Mouse (Mus musculus) limb, embryonic 14.5 days (tissue): ENCODE results near the gene Cmtr2. TPM values are rescaled to one million over a fixed set of nuclear protein-coding genes. Genes with fewer than 3 reads are reported as not detected.

Source experiments
- ATAC-seq: fragments of 200-750 bp; cut with Nextera tagmentation; 2 replicates; pipeline ENCODE4 v1.8.0; 2017; ENCODE audit warnings: low read depth, moderate number of reproducible peaks, moderate TSS enrichment; ENCODE audit not compliant: low FRiP score
- DNase-seq: peaks from one replicate; pipeline ENCODE4 v3.0.0-alpha.2; 2015; ENCODE audit warnings: low spot score
- H3K27ac ChIP-seq: fragments of 300-500 bp; sonication (generic); replicated peaks from 2 replicates; pipeline ENCODE4 v1.5.1; 2014; ENCODE audit warnings: low read depth, mild to moderate bottlenecking, low read length, moderate library complexity, mixed read lengths
- H3K27me3 ChIP-seq: fragments of 300-500 bp; sonication (generic); 2 replicates; pipeline ENCODE4 v1.6.1; 2014; ENCODE audit warnings: low read length, mixed read lengths; ENCODE audit not compliant: control insufficient read depth, insufficient read depth
- H3K36me3 ChIP-seq: fragments of 300-500 bp; sonication (generic); 2 replicates; pipeline ENCODE4 v1.6.1; 2014; ENCODE audit warnings: mild to moderate bottlenecking, low read length, moderate library complexity, mixed read lengths; ENCODE audit not compliant: control insufficient read depth, insufficient read depth
- H3K4me1 ChIP-seq: fragments of 300-500 bp; sonication (generic); 2 replicates; pipeline ENCODE4 v1.6.1; 2014; ENCODE audit warnings: antibody characterized with exemption, low read length, mixed read lengths; ENCODE audit not compliant: control insufficient read depth, insufficient read depth
- H3K4me2 ChIP-seq: fragments of 300-500 bp; sonication (generic); replicated peaks from 2 replicates; pipeline ENCODE4 v1.6.1; 2014; ENCODE audit warnings: low read depth, mild to moderate bottlenecking, low read length, moderate library complexity; ENCODE audit not compliant: severe bottlenecking
- H3K4me3 ChIP-seq: fragments of 300-500 bp; sonication (generic); replicated peaks from 2 replicates; pipeline ENCODE4 v1.5.1; 2014; ENCODE audit warnings: low read length
- H3K9ac ChIP-seq: fragments of 300-500 bp; sonication (generic); 2 replicates; pipeline ENCODE4 v1.6.1; 2014; ENCODE audit warnings: mild to moderate bottlenecking, low read depth, low read length, moderate library complexity; ENCODE audit not compliant: severe bottlenecking
- H3K9me3 ChIP-seq: fragments of 300-500 bp; sonication (generic); 2 replicates; pipeline ENCODE4 v1.6.1; 2016; ENCODE audit warnings: low read length; ENCODE audit not compliant: control insufficient read depth
- POLR2A ChIP-seq: fragments of 200-500 bp; IDR thresholded peaks from 2 replicates; pipeline ENCODE4 v1.8.0; 2012; ENCODE audit warnings: inconsistent platforms, mild to moderate bottlenecking, moderate library complexity, borderline replicate concordance; ENCODE audit not compliant: insufficient read depth, insufficient read length; ENCODE audit errors: extremely low read depth
- WGBS: fragments of 180-500 bp; shearing (Covaris S2); extraction: QIAGEN DNeasy Blood & Tissue Kit; methylation state at CpG from one replicate; pipeline ENCODE4 v1.1.7; 2014; 5-methylcytosine and 5-hydroxymethylcytosine counted together
- polyA plus RNA-seq, 2 experiments: library from polyadenylated mRNA; depleted of rRNA in 1 of 2; stranded (reverse) in 1 of 2; unstranded in 1 of 2; fragments of >200 nt; fragmentation: Nextera tagmentation in 1 of 2; extraction: Ambion mirVana in 1 of 2; gene quantifications; 2 replicates each; pipeline versions ENCODE4 v1.2.1 to v1.2.3; 2012 to 2014

Gene Cmtr2
- polyA plus RNA-seq, 2 experiments, result 6.8 to 8.6 TPM

DNA sequence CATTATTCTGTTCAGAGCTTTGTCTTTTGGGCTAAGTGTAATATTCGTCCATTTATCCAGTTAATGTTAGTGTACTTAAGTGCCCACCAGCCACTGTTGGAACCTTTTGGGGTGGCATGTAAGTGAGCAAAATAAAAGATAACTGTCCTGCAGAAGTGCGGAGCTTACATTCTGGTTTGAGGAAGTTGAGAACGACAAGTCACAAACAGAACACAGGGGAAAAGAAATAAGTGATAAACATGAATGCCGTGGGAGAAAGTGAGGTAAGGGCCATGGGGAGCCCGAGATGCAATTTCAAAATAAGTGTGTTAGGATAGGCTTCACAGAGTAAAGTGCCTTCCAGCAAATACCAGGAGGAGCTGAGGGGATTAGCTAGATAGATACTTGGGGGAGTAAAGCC lies 3.0 kb downstream of the Cmtr2 start:
- DNase-seq (no peak), ATAC-seq (no peak)
- Histone ChIP-seq H3K4me1 (peaks cover 8% of the 10 kb centered on the region), H3K27me3 (no peaks in the 10 kb centered on the region), H3K9me3 (no peaks in the 10 kb centered on the region), H3K4me2 (peak overlapping the region; percentile 73), H3K36me3 (peaks cover 24% of the 10 kb centered on the region), H3K4me3 (peak overlapping the region; percentile 61), H3K9ac (no peak overlapping the region), H3K27ac (no peak overlapping the region)
- TF ChIP-seq POLR2A, result no peak
- 71% methylated on average over 5 of the region's 5 CpGs for WGBS

DNA sequence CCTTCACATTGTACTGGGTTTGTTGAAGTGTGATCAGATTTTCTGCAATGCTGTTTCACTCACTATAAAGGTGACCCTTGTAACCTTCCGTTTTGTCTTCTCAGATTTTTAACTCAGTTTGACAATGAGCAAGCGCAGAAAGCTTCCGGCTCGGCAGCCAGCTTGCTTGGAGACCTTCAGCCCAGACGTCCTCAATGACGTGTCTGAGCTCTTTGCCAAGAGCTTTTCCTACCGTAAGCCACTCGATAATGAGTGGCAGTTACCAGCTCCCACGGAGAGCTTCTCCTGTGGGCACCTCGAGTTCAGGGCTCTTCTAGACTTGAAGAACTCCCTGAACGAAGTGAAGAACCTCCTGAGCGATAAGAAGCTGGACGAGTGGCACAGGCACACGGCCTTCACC lies 5.5 kb downstream of the Cmtr2 start:
- no peak overlapping the region for H3K9ac ChIP-seq
- no peak for TF ChIP-seq POLR2A
- H3K4me3 ChIP-seq, result no peak overlapping the region
- peaks cover 8% of the 10 kb centered on the region for H3K4me1 ChIP-seq
- no peak for ATAC-seq
- H3K36me3 ChIP-seq, result peaks cover 29% of the 10 kb centered on the region
- no peak overlapping the region for H3K4me2 ChIP-seq
- whole genome bisulfite sequencing, result 92% methylated on average over 14 of the region's 14 CpGs
- DNase-seq, result no peak
- no peaks in the 10 kb centered on the region for H3K27me3 ChIP-seq
- H3K27ac ChIP-seq, result no peak overlapping the region
- H3K9me3 ChIP-seq, result no peaks in the 10 kb centered on the region

- no peaks in the 10 kb centered on the region for H3K4me1 ChIP-seq
- no peak overlapping the region for H3K27ac ChIP-seq
- no peak overlapping the region for H3K4me3 ChIP-seq
- H3K9me3 ChIP-seq, result no peaks in the 10 kb centered on the region
- no peak for TF ChIP-seq POLR2A
- no peak overlapping the region for H3K4me2 ChIP-seq
- no peaks in the 10 kb centered on the region for H3K27me3 ChIP-seq
- no peak for DNase-seq
- H3K9ac ChIP-seq, result no peak overlapping the region
- no peak for ATAC-seq
- H3K36me3 ChIP-seq, result no peaks in the 10 kb centered on the region
- 60% methylated on average over 6 of the region's 6 CpGs for WGBS
Measured at GRCm38 (mm10) chr8:110230803-110231202, 15.3 kb downstream of the Cmtr2 start.

DNA sequence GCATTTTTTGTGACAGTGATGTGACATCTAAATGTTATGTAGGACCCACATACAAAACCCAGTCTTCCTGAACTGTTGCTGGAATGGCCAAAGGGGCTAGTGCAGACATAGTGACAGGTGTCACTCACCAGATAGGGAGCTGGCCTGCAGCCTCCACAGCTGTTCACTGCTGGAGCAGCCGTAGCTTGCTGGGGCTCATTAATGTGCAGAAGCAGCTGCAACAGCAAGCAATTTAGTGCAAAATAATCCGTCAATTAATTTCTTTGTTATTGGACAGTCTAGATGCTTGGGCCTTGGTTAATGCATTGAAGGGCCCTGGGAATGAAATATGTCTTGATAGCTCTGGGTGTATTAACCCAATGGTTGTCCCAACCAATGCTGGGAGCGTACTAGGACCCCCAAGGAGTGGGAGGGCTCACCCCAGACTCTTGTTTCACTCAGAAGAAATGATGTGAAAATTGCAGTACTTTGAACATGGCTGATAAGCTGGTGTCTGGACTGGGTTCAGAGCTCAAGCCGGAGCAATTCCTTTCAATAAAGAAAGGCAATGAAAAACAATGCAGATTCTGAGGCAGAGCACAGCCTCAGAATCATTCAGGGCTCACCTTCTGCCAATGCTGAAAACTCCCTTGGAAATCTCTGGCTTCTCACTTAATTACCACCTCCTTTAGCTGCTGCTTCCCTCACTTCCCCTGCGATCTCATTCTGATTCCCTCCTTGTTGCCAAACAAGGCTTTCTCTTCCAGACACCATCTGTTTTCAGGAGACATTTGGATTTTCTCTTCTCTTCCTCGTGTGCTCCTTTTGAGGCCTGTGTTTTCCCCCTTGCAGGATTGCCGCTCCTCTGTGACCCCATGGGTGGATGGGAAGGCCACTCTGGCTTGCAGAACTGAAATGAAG lies 27.1 kb downstream of the Cmtr2 start:
- no peak overlapping the region for H3K4me3 ChIP-seq
- TF ChIP-seq POLR2A, result no peak
- ATAC-seq, result no peak
- H3K9ac ChIP-seq, result no peak overlapping the region
- H3K4me1 ChIP-seq, result no peaks in the 10 kb centered on the region
- DNase-seq, result no peak
- H3K27me3 ChIP-seq, result no peaks in the 10 kb centered on the region
- no peaks in the 10 kb centered on the region for H3K36me3 ChIP-seq
- no peaks in the 10 kb centered on the region for H3K9me3 ChIP-seq
- no peak overlapping the region for H3K27ac ChIP-seq
- WGBS, result 38% methylated on average over 7 of the region's 7 CpGs
- H3K4me2 ChIP-seq, result no peak overlapping the region

GRCm38 (mm10) chr8:110244566-110244965 lies 29.1 kb downstream of the Cmtr2 start:
- no peak overlapping the region for H3K4me2 ChIP-seq
- H3K27ac ChIP-seq, result no peak overlapping the region
- 59% methylated on average over 2 of the region's 2 CpGs for WGBS
- DNase-seq, result no peak
- H3K36me3 ChIP-seq, result no peaks in the 10 kb centered on the region
- no peaks in the 10 kb centered on the region for H3K27me3 ChIP-seq
- no peak for ATAC-seq
- no peak for TF ChIP-seq POLR2A
- H3K9ac ChIP-seq, result no peak overlapping the region
- H3K4me3 ChIP-seq, result no peak overlapping the region
- H3K9me3 ChIP-seq, result no peaks in the 10 kb centered on the region
- H3K4me1 ChIP-seq, result no peaks in the 10 kb centered on the region
